Mouse (Mus musculus): ENCODE measurements around the gene Flt3l. TPM values are rescaled to one million over a fixed set of nuclear protein-coding genes. Genes with fewer than 3 reads are reported as not detected.

Flt3l gene
- polyA plus RNA-seq, 1 experiment, result 1.6 TPM

GRCm38 (mm10) chr7:45079856-45080255 lies 56.4 kb downstream of the Flt3l start:
- Histone ChIP-seq H3K27me3 (ENCODE audit: control insufficient read depth, insufficient read depth, insufficient read length) (no peaks in the 10 kb centered on the region), H3K36me3 (ENCODE audit: control insufficient read depth, insufficient read depth) (peaks cover 6% of the 10 kb centered on the region), H3K4me3 (ENCODE audit: insufficient read depth, poor library complexity, severe bottlenecking) (no peak overlapping the region), H3K79me3 (ENCODE audit: low read depth) (no peaks in the 10 kb centered on the region), H3ac (ENCODE audit: control insufficient read depth, insufficient read length, low read depth) (no peak overlapping the region), H3K79me2 (ENCODE audit: control insufficient read depth, insufficient read depth) (no peaks in the 10 kb centered on the region)
- peak; percentile 80 for TF ChIP-seq CTCF (IDR thresholded peaks at IDR 0.05; ENCODE audit: control insufficient read depth, insufficient read depth, insufficient read length)
- no peak for TF ChIP-seq MYOD1 (IDR thresholded peaks at IDR 0.05; ENCODE audit: control insufficient read depth, insufficient read length, low read depth)

Small RNA genes lying within 50 kb of the gene (microRNA-seq; reads per million reads assigned to microRNA genes)
- gene Mir150 (ENCODE audit: borderline microRNAs expressed) (4.3 reads per million, percentile 50 among the genes with 10 or more reads in this experiment), gene Mir5121 (ENCODE audit: borderline microRNAs expressed) (50.0 reads per million, percentile 70 among the genes with 10 or more reads in this experiment), gene Mir7055 (ENCODE audit: borderline microRNAs expressed) (not detected)

Other genes starting within 250 kb of the Flt3l start
- 43.9 TPM for gene Med25, start 243.7 kb downstream of the Flt3l start, polyA plus RNA-seq (2012; fragmentation: generic; extraction: Trizol)
- 9.8 TPM for gene Fuz, start 240.4 kb downstream of the Flt3l start, polyA plus RNA-seq (2012; fragmentation: generic; extraction: Trizol)
- 129 TPM for gene Ap2a1, start 206.9 kb downstream of the Flt3l start, polyA plus RNA-seq (2012; fragmentation: generic; extraction: Trizol)
- 0.04 TPM for gene Tsks, start 193.2 kb downstream of the Flt3l start, polyA plus RNA-seq (2012; fragmentation: generic; extraction: Trizol)
- 5.5 TPM for gene Cpt1c, start 161.6 kb downstream of the Flt3l start, polyA plus RNA-seq (2012; fragmentation: generic; extraction: Trizol)
- gene Prmt1, start 149.9 kb downstream of the Flt3l start, polyA plus RNA-seq (2012; fragmentation: generic; extraction: Trizol), result 978 TPM
- 43.7 TPM for gene Irf3, start 138.8 kb downstream of the Flt3l start, polyA plus RNA-seq (2012; fragmentation: generic; extraction: Trizol)
- gene Bcl2l12, start 137.7 kb downstream of the Flt3l start, polyA plus RNA-seq (2012; fragmentation: generic; extraction: Trizol), result 18.1 TPM
- 58.4 TPM for gene Scaf1, start 120.1 kb downstream of the Flt3l start, polyA plus RNA-seq (2012; fragmentation: generic; extraction: Trizol)
- gene Rras, start 118.5 kb downstream of the Flt3l start, polyA plus RNA-seq (2012; fragmentation: generic; extraction: Trizol), result 56.8 TPM
- 14.2 TPM for gene Prr12, start 83.6 kb downstream of the Flt3l start, polyA plus RNA-seq (2012; fragmentation: generic; extraction: Trizol)
- gene Nosip, start 74.0 kb downstream of the Flt3l start, polyA plus RNA-seq (2012; fragmentation: generic; extraction: Trizol), result 66.6 TPM
- gene Prrg2, start 73.8 kb downstream of the Flt3l start, polyA plus RNA-seq (2012; fragmentation: generic; extraction: Trizol), result 14.0 TPM
- 166 TPM for gene Rcn3, start 44.2 kb downstream of the Flt3l start, polyA plus RNA-seq (2012; fragmentation: generic; extraction: Trizol)
- gene Fcgrt, start 32.6 kb downstream of the Flt3l start, polyA plus RNA-seq (2012; fragmentation: generic; extraction: Trizol), result 30.7 TPM
- gene Rps11, start 12.0 kb downstream of the Flt3l start, polyA plus RNA-seq (2012; fragmentation: generic; extraction: Trizol), result 3,175 TPM
- 6,379 TPM for gene Rpl13a, start 7.7 kb downstream of the Flt3l start, polyA plus RNA-seq (2012; fragmentation: generic; extraction: Trizol)
- 0.95 TPM for gene Gm45713, start 201 bp downstream of the Flt3l start, polyA plus RNA-seq (2012; fragmentation: generic; extraction: Trizol)
- 129 TPM for gene Pih1d1, start 17.9 kb upstream of the Flt3l start, polyA plus RNA-seq (2012; fragmentation: generic; extraction: Trizol)
- 34.6 TPM for gene Aldh16a1, start 18.2 kb upstream of the Flt3l start, polyA plus RNA-seq (2012; fragmentation: generic; extraction: Trizol)
- gene Slc17a7, start 27.5 kb upstream of the Flt3l start, polyA plus RNA-seq (2012; fragmentation: generic; extraction: Trizol), result 0.14 TPM
- not detected for gene Gfy, start 43.1 kb upstream of the Flt3l start, polyA plus RNA-seq (2012; fragmentation: generic; extraction: Trizol)
- not detected for gene Pth2, start 44.6 kb upstream of the Flt3l start, polyA plus RNA-seq (2012; fragmentation: generic; extraction: Trizol)
- gene Ccdc155, start 68.5 kb upstream of the Flt3l start, polyA plus RNA-seq (2012; fragmentation: generic; extraction: Trizol), result not detected
- gene Dkkl1, start 75.7 kb upstream of the Flt3l start, polyA plus RNA-seq (2012; fragmentation: generic; extraction: Trizol), result 0.07 TPM
- gene Tead2, start 79.3 kb upstream of the Flt3l start, polyA plus RNA-seq (2012; fragmentation: generic; extraction: Trizol), result 127 TPM
- gene Cd37, start 102.7 kb upstream of the Flt3l start, polyA plus RNA-seq (2012; fragmentation: generic; extraction: Trizol), result 0.37 TPM
- gene Slc6a16, start 104.7 kb upstream of the Flt3l start, polyA plus RNA-seq (2012; fragmentation: generic; extraction: Trizol), result not detected
- not detected for gene Slc6a21, start 141.1 kb upstream of the Flt3l start, polyA plus RNA-seq (2012; fragmentation: generic; extraction: Trizol)
- 10.6 TPM for gene Trpm4, start 197.3 kb upstream of the Flt3l start, polyA plus RNA-seq (2012; fragmentation: generic; extraction: Trizol)
- gene Hrc, start 198.9 kb upstream of the Flt3l start, polyA plus RNA-seq (2012; fragmentation: generic; extraction: Trizol), result 0.51 TPM
- gene Ppfia3, start 230.6 kb upstream of the Flt3l start, polyA plus RNA-seq (2012; fragmentation: generic; extraction: Trizol), result 4.8 TPM
- 0.94 TPM for gene Lin7b, start 234.2 kb upstream of the Flt3l start, polyA plus RNA-seq (2012; fragmentation: generic; extraction: Trizol)